Comparison of ENCODE assay signal across 9 mouse cellular contexts in the genomic region with DNA sequence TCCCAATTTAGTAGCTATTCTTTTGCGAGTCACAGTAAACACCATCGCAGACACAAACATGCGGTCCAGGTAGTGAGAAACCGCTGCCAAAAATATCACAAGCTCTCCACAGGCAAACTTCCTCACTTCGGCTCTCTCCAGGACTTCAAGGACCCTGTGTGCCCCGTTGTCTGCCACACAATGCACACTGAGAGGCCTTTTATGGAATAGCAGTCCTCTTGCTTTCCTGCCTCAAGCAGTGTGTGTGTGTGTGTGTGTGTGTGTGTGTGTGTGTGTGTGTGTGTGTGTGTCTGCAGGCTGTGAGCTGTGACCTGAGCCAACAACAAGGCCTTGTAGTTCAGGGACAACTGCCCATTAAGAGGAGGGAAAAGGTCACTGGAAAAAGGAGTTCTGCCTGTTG. TPM values are rescaled to one million over a fixed set of nuclear protein-coding genes. Genes with fewer than 3 reads are reported as not detected.
DNase-seq lines count a peak whose midpoint lies in the region; ATAC-seq and TF ChIP-seq lines count a peak whose summit lies in the region.
"Had no signal": no experiment of that assay in that cellular context is flagged by ENCODE, and none has a peak within 500 bp of the region (broad histone marks: within the 10 kb centered on the region; RNA-seq: fewer than 3 reads in every experiment).

No protein-coding gene starts in this region.

- H3K36me3 ChIP-seq in midbrain, embryonic 16.5 days (ENCODE audit: control insufficient read depth, insufficient read depth, low read length): no peaks in the 10 kb centered on the region
- H3K36me3 ChIP-seq in midbrain, embryonic 11.5 days (ENCODE audit: control insufficient read depth, insufficient read depth, low read length): no peaks in the 10 kb centered on the region
- H3K36me3 ChIP-seq: heart, embryonic 15.5 days; liver, embryonic 15.5 days had no signal

- H3K27ac ChIP-seq in midbrain, embryonic 16.5 days (ENCODE audit: low read length): no peak overlapping the region
- no peak overlapping the region for H3K27ac ChIP-seq in midbrain, embryonic 11.5 days (ENCODE audit: low read depth, low read length)
- H3K27ac ChIP-seq in cortical plate, adult 2 months (ENCODE audit: insufficient read depth, low read length): 0 out of 2 replicates have a peak overlapping the region, but pooled peaks have one; percentile 29
- H3K27ac ChIP-seq: heart, embryonic 15.5 days; liver, embryonic 15.5 days had no signal

- H3K9me3 ChIP-seq in midbrain, embryonic 16.5 days (replicated peaks; ENCODE audit: control insufficient read depth, low read length, poor library complexity, severe bottlenecking): no peaks in the 10 kb centered on the region
- no peaks in the 10 kb centered on the region for H3K9me3 ChIP-seq in midbrain, embryonic 11.5 days (ENCODE audit: control insufficient read depth, low read length)
- H3K9me3 ChIP-seq: heart, embryonic 15.5 days; liver, embryonic 15.5 days had no signal

- TF ChIP-seq CTCF in cortical plate, adult 2 months (IDR thresholded peaks at IDR 0.05; ENCODE audit: extremely low read depth, insufficient read depth, low read length): no peak

- H3K27me3 ChIP-seq in midbrain, embryonic 16.5 days (ENCODE audit: control insufficient read depth, insufficient read depth, low read depth, low read length): no peaks in the 10 kb centered on the region
- no peaks in the 10 kb centered on the region for H3K27me3 ChIP-seq in midbrain, embryonic 11.5 days (ENCODE audit: control insufficient read depth, insufficient read depth, low read length)
- H3K27me3 ChIP-seq: heart, embryonic 15.5 days; liver, embryonic 15.5 days had no signal

- no peak overlapping the region for H3K4me3 ChIP-seq in midbrain, embryonic 16.5 days (ENCODE audit: low read depth, low read length)
- H3K4me3 ChIP-seq in midbrain, embryonic 11.5 days (ENCODE audit: low read depth, low read length): no peak overlapping the region
- no peak overlapping the region for H3K4me3 ChIP-seq in cortical plate, adult 2 months (ENCODE audit: insufficient read depth, low read length)
- H3K4me3 ChIP-seq: heart, embryonic 15.5 days; liver, embryonic 15.5 days had no signal

- whole genome bisulfite sequencing in midbrain, embryonic 16.5 days: 60% methylated on average over 6 of the region's 6 CpGs
- 67% methylated on average over 6 of the region's 6 CpGs for WGBS in midbrain, embryonic 11.5 days

- H3K4me2 ChIP-seq in midbrain, embryonic 16.5 days (ENCODE audit: low read length): no peak overlapping the region
- H3K4me2 ChIP-seq in midbrain, embryonic 11.5 days: no peak overlapping the region
- H3K4me2 ChIP-seq: heart, embryonic 15.5 days; liver, embryonic 15.5 days had no signal

- no peaks in the 10 kb centered on the region; the same call in 1 of the 2 replicates for H3K4me1 ChIP-seq in midbrain, embryonic 16.5 days (ENCODE audit: control insufficient read depth, insufficient read depth, low read length)
- 0 out of 2 replicates have a peak, but pooled peaks cover 2% of the 10 kb centered on the region for H3K4me1 ChIP-seq in midbrain, embryonic 11.5 days (ENCODE audit: control insufficient read depth, insufficient read depth, low read length)
- H3K4me1 ChIP-seq in cortical plate, adult 2 months (ENCODE audit: control insufficient read depth, insufficient read depth, low read length): no peaks in the 10 kb centered on the region
- H3K4me1 ChIP-seq: heart, embryonic 15.5 days; liver, embryonic 15.5 days had no signal

- H3K9ac ChIP-seq in midbrain, embryonic 16.5 days (ENCODE audit: low read depth, low read length): no peak overlapping the region
- H3K9ac ChIP-seq in midbrain, embryonic 11.5 days (ENCODE audit: low read length): no peak overlapping the region
- H3K9ac ChIP-seq: heart, embryonic 15.5 days; liver, embryonic 15.5 days had no signal

- no peak for TF ChIP-seq POLR2A in cortical plate, adult 2 months (IDR thresholded peaks at IDR 0.05; ENCODE audit: extremely low read depth, insufficient read depth, low read length)

- DNase-seq in midbrain, embryonic 11.5 days (ENCODE audit: low spot score, missing footprints): no peak
- peak; percentile 20 for DNase-seq in heart, postnatal 4 days
- peak; percentile 49 for DNase-seq in skeletal muscle tissue, adult 2 months (ENCODE audit: low read depth, low spot score)
- no peak for DNase-seq in left cerebral cortex, adult 18-20 months (ENCODE audit: low spot score in 2 of 2)
- no peak for DNase-seq in retina, postnatal 1 day

- ATAC-seq in midbrain, embryonic 16.5 days: 0 out of 2 replicates have a peak, but pooled peaks have one; percentile 48
- ATAC-seq in midbrain, embryonic 11.5 days (ENCODE audit: low FRiP score): no peak

RNA-seq across cellular contexts. Expression of a gene that starts 41.6 kb away (rescaled TPM):
- 26.8 and 28.8 TPM in 2 replicates for polyA plus RNA-seq in midbrain, embryonic 16.5 days (2015; fragmentation: Nextera tagmentation; extraction: Ambion mirVana)
- polyA plus RNA-seq in midbrain, embryonic 11.5 days (2014; fragmentation: Nextera tagmentation; extraction: Ambion mirVana): 72.8 and 75.4 TPM in 2 replicates
- 32.6 and 32.8 TPM in 2 replicates for polyA plus RNA-seq in cortical plate, adult 2 months (2012; rRNA removed)
- total RNA-seq in heart, postnatal 4 days (2021): 10 to 100 TPM; 36.9 to 43.8 TPM
- 10 to 100 TPM; 38.6 to 41.0 TPM for total RNA-seq in left cerebral cortex, adult 18-20 months (2021)

Comparison
In these comparisons a context has a peak if more than half of its experiments do, and no peak if none do; other contexts are left out.
1. DNase-seq: peak in heart, postnatal 4 days (single experiment) and skeletal muscle tissue, adult 2 months (single experiment); none in midbrain, embryonic 11.5 days (single experiment), left cerebral cortex, adult 18-20 months (0 of 2) and retina, postnatal 1 day (single experiment).